Mouse (Mus musculus) embryonic facial prominence, embryonic 14.5 days (tissue): ENCODE measurements at regions not wholly inside any gene's neighbourhood (a gene's known extent, or its start where the extent isn't known, plus 50 kb on each side); places are given as distances from the start of the nearest gene placed in this dataset.

Experiments used
- ATAC-seq: fragments of 200-750 bp; cut with Nextera tagmentation; 2 replicates; pipeline ENCODE4 v1.8.0; 2017; ENCODE audit warnings: low read depth, moderate number of reproducible peaks, moderate TSS enrichment
- DNase-seq: peaks from one replicate; pipeline ENCODE4 v3.0.0-alpha.2; 2015; ENCODE audit warnings: low spot score
- H3K27ac ChIP-seq: fragments of 300-500 bp; sonication (generic); replicated peaks from 2 replicates; pipeline ENCODE4 v1.5.1; 2014; ENCODE audit warnings: low read depth, mild to moderate bottlenecking, low read length, moderate library complexity
- H3K27me3 ChIP-seq: fragments of 300-500 bp; sonication (generic); replicated peaks from 2 replicates; pipeline ENCODE4 v1.6.1; 2014; ENCODE audit warnings: low read length; ENCODE audit not compliant: control insufficient read depth, insufficient read depth
- H3K36me3 ChIP-seq: fragments of 300-500 bp; sonication (generic); 2 replicates; pipeline ENCODE4 v1.6.1; 2014; ENCODE audit warnings: low read length, mixed read lengths; ENCODE audit not compliant: control insufficient read depth, insufficient read depth
- H3K4me1 ChIP-seq: fragments of 300-500 bp; sonication (generic); 2 replicates; pipeline ENCODE4 v1.6.1; 2014; ENCODE audit warnings: antibody characterized with exemption, low read length; ENCODE audit not compliant: control insufficient read depth, insufficient read depth
- H3K4me2 ChIP-seq: fragments of 300-500 bp; sonication (generic); 2 replicates; pipeline ENCODE4 v1.6.1; 2014; ENCODE audit warnings: low read depth, mild to moderate bottlenecking, low read length, moderate library complexity, mixed read lengths
- H3K4me3 ChIP-seq: fragments of 300-500 bp; sonication (generic); 2 replicates; pipeline ENCODE4 v1.5.1; 2014; ENCODE audit warnings: low read depth, mild to moderate bottlenecking, low read length
- H3K9ac ChIP-seq: fragments of 300-500 bp; sonication (generic); 2 replicates; pipeline ENCODE4 v1.6.1; 2014; ENCODE audit warnings: low read depth, mild to moderate bottlenecking, low read length, moderate library complexity, mixed read lengths
- H3K9me3 ChIP-seq: fragments of 300-500 bp; sonication (generic); 2 replicates; pipeline ENCODE4 v1.6.1; 2016; ENCODE audit warnings: low read length; ENCODE audit not compliant: control insufficient read depth
- WGBS: fragments of 180-500 bp; shearing (Covaris S2); extraction: QIAGEN DNeasy Blood & Tissue Kit; methylation state at CpG from one replicate; pipeline ENCODE4 v1.1.7; 2014; 5-methylcytosine and 5-hydroxymethylcytosine counted together

- peak overlapping the region; percentile 39; the same call in 1 of the 2 replicates for H3K27ac ChIP-seq
- DNase-seq (peak; percentile 84), ATAC-seq (peak; percentile 24; the same call in 1 of the 2 replicates)
- H3K4me2 ChIP-seq = no peak overlapping the region
- no peaks in the 10 kb centered on the region for H3K9me3 ChIP-seq
- H3K27me3 ChIP-seq = no peaks in the 10 kb centered on the region
- no peak overlapping the region for H3K9ac ChIP-seq
- H3K36me3 ChIP-seq = no peaks in the 10 kb centered on the region
- peaks cover 30% of the 10 kb centered on the region for H3K4me1 ChIP-seq
- 13% methylated on average over 2 of the region's 2 CpGs for WGBS
- H3K4me3 ChIP-seq = no peak overlapping the region
Measured at GRCm38 (mm10) chr19:56235040-56235439, 51.9 kb upstream of the Habp2 start.
